Mouse (Mus musculus) layer of hippocampus, adult 8-10 months (tissue): ENCODE data around the gene Zfp872. TPM values are rescaled to one million over a fixed set of nuclear protein-coding genes. Genes with fewer than 3 reads are reported as not detected.
A peak's percentile ranks its signal among the peaks of the same experiment; 100 is the strongest.
"Not testable (repeated sequence)": the region's sequence is repeated elsewhere in the genome, so short reads cannot be mapped to it uniquely, and the experiment has no call there.

Source experiments
- DNase-seq, 2 experiments: peaks; one replicate each; pipeline ENCODE4 v3.0.0; 2022; ENCODE audit warnings: low spot score in 2 of 2
- total RNA-seq, 4 experiments: library from RNA; stranded (reverse); gene quantifications; 2 replicates each; pipeline ENCODE4 v1.2.4; 2022

The Zfp872 gene
- total RNA-seq, 4 experiments from 2014 or later: 0.11 to 0.31 (median 0.12) TPM; not detected in 1

DNA sequence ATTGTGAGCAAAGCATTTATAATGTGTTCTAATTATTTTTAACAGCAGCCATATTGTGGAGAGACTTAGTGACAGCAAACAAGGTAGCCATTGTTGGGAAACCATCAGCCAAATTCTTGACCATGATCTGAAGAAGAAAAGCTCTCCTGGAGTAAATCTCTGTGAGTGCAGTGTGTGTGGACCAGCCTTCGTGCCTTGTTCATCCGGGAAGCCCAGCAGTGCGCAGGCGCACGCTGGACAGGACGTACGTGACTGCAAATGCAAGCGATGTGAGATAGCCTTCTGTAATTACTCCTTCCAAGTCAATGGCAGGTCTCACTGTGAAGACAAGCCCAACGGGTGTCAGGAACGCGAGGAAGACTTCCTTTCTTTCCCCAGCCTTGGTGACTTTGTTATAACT lies 18.6 kb upstream of the Zfp872 start:
- DNase-seq: no peak

DNA sequence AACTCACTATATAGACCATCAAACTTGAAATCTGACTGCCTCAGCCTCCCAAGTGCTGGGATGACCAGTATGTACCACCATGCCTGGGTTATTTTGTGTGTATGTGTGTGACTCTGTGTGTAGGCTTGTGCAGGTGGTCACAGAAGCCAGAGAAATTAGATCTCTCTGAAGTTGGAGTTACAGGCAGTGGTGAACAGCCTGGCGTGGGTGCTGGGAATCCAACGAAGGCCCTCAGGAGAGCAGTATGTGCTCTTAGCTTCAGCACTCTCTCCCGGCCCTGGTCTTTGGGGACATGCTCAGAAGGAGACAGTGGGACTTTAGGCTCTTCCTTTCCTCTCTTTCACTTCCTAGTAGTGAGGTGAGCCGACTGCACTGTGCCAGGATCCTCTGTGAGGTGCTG lies 15.6 kb upstream of the Zfp872 start:
- no peak for DNase-seq

DNA sequence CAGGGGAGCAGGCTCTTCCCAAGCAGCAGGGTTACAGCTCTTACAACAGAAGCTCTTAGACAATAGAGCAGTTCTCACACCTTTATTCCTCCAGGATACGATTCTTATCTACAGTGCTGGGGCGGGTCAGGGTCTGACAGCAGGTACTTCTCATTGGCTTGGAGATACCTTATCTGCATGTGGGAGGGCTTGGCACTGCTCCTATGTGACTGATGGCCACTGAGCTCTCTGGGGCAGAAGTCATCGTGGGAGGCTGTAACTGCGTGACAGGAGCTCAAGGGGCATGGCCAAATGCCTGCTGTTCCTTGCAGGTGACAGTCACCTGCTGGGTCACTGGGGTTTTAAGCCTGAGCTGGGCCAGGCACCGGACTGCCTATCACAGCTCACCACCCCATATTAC lies 8.5 kb downstream of the Zfp872 start:
- DNase-seq: no peak

DNA sequence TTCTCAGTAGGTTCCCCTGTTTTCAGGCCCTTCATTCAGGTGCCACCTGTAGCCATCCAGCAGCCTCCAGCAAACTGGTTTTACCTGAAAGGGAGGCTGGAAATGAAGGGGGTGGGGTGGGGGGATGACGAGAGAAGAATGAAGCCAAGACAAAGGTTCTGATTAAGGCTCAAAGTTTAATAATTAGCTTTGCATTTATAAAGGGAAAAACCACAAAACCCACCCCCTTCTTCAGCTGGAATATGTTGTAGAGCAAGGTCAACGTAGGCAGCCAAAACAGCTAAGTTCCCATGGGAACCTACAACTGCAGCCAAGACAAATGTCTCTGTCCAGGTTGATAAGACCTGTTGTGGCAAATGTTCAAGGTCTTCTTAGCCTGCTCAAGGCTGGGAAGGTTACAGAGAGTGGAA lies 25.9 kb downstream of the Zfp872 start:
- no peak for DNase-seq

DNA sequence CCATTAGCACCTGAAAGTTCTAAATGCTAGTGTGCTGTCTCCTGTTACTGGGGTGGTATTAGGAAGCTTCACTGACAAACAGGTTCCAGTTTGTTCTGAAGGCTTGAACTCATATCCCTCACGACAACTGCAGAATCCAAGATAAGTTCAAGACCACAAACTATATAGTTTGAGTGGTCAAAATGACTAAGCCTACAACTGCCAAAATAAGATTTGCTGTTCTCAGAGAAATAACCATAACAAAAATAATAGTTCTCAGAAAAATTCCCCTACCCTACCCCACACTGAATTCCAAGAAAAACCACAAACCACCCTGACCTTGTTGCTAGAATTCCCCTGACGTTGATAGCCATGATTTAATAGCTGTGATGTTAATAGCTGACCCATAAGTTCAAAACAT lies 26.7 kb downstream of the Zfp872 start:
- no peak for DNase-seq

DNA sequence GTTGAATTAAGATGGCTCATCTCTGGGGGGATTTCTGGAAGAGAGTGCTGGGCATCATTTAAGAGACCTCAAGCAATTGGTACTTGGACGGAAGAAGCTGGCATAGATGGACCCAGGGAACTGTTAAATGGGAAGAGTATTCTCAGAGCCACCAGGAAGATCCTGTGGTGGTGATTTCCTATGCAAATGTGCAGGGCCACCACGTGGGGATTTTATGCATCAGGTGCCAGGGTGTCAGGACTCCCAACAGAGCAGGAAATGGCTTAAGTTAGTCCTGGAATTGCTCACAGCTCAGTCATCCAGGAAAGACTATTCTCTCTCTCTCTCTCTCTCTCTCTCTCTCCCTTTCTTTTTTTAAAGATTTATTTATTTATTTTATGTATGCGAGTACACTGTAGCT lies 28.8 kb downstream of the Zfp872 start:
- no peak for DNase-seq

DNA sequence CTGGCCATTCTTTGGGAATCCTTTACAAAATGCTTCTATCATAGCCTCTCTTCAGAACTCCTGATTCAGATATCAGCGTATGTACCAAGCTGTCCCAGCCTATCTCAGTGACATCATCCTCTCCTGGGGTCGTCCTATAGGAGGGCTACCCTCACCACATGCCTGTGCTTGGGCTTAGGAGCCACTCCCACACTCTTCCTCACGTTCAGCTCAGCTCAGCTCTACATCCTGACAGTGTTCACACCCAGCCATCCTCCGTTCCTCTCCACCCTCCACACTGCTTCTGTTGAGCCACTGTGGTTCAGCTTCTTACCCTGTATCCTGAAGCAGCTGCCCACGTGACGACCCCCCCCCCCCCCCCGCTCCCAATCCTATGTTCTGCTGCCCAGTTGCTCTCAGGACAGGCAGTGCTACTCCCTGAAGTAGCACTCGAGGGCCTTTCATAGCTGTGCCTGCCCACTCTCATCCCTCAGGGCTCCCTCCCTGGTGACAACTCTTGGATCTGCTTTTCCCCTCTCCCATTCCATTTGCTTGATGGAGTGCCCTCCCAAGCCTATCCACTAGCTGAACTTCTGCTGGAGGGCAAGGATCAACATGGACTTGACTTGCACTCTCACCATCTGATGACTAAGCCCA lies 30.1 kb downstream of the Zfp872 start:
- DNase-seq: no peak

DNA sequence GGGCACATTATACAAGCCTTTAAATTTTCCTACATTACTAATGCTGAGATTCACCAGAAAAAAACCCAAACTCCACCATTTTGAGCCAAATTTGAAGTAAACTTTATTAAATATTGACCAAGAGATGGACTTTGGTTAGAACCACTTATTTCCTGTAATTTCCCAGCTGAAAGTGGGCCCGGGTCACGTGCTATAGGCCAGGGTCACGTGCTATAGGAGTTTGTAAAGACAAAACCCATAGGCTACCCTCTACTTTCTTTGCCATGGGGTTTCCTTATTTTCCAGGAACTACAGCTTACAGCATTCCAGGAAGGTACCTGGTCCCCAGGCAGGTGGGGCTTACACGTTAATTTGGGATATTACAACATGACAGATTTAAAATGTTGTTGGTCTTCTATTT lies 36.2 kb downstream of the Zfp872 start:
- DNase-seq: no peak

DNA sequence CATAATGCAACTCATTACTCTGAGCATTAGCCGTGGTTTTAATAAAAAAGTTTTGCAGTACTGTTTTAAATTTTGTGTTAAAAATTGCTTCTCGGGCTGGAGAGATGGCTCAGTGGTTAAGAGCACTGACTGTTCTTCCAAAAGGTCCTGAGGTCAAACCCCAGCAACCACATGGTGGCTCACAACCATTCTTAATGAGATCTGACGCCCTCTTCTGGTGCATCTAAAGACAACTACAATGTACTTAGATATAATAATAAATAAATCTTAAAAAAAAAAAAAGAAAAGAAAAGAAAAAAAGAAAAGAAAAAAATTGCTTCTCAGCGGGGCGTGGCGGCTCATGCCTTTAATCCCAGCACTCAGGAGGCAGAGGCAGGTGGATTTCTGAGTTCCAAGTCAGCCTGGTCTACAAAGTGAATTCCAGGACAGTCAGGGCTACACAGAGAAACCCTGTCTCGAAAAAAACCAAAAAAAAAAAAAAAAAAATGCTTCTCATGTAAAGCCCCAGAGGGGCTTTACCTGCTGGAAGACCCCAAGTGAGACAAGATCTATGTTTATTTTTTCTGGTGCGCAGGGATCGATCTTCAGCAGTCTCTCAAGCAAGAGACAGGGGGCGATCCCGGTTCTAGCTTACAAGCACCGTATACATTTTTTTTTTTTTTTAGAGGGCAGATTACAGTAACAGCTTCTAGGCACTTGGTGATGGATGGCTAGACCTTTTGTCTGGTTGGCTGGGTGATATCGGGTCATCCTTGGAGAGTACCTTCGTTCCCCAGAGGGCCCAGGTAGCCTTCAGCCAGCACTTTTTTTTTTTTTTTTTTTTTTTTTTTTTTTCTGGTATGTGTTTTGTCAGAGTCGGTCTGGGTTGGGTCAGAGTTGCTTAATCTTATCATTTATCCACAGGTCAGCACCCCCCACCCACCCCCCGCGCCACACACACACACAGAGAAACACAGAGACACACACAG lies 36.9 kb downstream of the Zfp872 start:
- DNase-seq: no peak

DNA sequence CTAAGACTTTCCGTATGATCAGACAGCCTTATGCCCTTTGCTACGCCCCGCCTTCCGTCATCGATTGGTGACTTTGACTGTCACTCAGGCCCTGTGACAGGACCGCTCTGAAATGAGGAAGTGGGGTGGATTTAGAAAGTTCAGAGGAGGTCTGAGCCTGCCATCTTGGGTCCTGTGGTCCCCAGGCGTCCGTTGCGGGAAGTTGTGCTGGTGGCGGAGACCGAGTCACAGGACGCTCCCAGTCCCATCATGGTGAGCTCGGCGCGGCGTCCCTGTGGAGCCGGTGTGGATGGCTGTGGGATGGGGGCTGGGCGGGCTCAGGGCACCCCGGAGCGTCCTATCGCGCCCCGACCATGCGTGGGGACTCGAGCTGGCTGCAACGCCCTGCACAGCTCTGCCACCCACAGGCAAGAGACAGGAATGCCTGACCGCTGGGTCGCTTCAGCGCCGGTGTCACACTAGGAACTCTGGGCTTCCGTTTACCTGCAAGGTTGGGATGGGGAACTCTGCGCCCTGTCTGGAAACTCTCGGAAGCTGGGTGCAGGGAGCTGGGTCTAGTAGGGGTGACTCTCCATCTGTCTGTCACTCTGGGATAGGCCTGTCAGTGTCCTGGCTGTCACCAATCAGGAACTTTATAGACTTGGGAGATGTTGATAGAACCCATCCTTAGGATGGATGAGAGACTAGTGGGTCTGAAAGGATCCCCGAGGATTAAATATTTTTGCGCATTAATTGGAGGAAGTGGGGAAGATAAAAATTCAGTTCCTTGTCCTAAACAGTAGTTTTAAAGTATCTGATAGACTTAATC lies 37.9 kb downstream of the Zfp872 start, which contains the start of gene Zfp809:
Zfp809 (plus strand) TSS at position 134 of the 808 bp plus-strand sequence.
- DNase-seq: peak; percentile 98 to 100

DNA sequence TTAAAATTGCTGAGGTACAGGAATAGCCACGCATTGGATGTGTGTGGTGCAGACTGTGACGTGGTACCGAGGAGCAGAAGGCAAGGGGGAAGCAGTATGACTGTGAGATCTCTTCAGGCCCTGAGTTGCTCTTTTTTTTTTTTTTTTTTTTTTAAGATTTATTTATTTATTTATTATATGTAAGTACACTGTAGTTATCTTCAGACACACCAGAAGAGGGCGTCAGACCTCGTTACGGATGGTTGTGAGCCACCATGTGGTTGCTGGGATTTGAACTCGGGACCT lies 38.4 kb downstream of the Zfp872 start:
- DNase-seq: not testable (repeated sequence)

DNA sequence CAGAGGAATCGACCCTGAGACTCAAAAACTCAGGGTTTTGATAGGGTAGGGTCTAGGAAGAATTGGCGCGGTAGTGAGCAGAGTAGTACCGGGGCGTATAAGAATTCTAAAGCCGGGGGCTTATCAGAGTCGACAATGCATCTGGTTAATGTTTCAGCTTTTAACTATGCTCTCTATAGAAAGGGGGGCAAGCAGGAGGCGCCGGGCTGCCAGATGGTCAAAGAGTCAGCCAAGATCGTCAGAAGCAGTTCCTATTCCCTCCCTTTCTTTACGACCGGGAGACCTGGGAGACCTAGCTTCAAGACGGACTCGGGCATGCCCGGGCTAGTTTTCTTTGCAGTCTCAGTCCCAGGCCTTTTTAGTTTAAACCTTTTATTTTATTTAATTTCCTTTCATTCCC lies 39.0 kb downstream of the Zfp872 start:
- no peak for DNase-seq

DNA sequence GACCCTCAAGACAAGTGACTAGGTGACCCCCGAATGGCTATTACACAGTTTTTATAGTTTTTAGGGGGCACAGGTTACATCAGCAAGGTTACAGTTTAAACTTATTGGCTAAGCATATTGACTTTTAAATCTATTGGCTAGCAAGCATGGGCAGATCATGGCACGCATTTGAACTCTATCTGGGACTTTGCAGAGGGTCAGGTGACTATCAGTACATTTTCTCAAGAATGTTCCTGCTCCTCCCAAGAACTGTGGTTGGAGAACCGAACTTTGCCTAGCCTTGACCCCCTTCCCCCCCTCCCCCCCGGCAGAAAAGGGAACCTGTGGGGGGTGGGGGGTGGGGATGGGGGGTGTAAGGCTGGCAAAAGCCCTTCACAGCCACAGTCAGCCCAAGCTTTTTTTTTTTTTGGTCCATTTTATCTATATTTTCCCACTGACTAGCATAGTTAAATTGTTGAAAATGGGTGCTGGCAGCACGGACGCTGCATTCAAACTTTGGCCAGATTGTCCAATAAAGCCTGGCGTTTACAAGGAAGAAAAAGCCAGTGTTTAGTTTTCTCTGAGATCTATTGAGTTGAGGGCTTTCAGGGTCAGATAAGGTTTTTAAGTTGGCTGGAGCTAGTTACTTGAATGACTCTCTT lies 41.6 kb downstream of the Zfp872 start:
- no peak for DNase-seq

DNA sequence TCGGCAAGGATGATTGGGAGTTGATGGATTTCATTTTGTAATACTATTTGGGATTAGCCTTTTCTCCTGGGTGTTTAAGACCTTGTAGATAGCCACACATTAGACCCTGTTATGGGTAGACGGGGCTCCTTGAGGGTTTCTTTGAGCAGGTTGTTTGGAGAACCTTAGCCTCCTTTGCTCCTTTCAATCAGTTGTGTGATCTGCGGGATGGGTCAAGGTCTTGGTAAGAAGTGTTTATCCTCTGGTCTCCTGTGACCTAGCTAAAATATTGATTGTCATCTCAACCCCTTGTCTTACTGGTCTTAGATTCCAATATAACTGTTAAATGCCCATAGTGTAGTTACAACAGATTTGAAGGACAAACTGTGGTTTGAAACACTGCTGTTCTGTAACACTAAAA lies 42.2 kb downstream of the Zfp872 start:
- no peak for DNase-seq

DNA sequence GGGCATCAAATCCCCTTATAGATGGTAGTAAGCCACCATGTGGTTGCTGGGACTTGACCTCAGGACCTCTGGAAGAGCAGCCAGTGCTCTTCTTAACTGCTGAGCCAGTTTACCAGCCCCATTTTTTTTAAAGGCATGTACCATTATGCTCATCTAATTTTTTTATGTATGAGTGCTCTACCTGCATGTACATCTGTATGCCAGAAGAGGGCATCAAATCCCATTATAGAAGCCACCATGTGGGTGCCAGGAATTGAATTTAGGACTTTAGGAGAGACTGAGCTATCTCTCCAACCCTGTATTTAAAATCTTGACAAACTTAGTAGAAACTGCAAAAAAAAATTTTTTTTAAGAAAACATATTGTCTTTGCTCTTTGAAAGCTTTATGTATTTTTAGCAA lies 42.7 kb downstream of the Zfp872 start:
- no peak for DNase-seq

DNA sequence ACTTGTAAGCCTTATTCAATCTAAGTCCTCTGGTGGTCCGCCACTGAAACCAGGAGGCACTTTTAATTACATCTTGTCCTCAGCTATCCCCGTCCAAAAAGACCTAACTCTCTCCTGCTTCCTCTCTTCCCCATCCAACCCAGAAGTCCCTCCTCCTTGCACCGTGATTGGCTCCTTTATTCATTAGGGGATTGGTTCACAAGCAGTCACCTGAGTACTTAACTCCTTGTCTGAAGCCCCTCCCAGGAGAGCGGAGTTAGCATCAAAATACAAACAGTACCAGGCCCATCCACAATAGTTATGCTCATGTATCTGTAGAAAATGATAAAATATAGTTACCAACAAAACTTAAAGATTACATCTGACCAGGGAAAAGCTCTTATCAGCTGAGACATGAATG lies 52.1 kb downstream of the Zfp872 start:
- DNase-seq: no peak

DNA sequence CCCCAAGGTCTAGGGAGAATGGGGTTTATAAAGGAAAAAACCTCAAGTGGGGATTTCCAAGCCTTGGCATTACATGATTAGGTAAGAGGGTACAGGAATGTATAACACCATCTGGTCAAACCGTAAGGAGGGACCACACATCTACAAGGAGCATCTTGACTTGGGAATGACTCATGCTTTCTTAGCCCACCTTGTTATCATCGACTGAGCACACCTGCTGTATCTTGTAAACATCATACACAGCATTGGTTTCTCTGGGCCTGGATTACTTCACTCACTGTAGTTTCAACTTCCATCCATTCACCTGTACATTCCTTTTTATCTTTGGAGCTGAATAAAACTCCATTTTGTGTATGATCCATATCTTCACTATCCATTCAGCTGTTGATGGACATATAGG lies 56.4 kb downstream of the Zfp872 start:
- DNase-seq: no peak
